ENCODE assay signal across 13 mouse cellular contexts in genomic region chr2:102192943-102193820, GRCm38 (mm10). TPM values are rescaled to one million over a fixed set of nuclear protein-coding genes. Genes with fewer than 3 reads are reported as not detected.
DNase-seq lines count a peak whose midpoint lies in the region; ATAC-seq lines count a peak whose summit lies in the region.
"Had no signal": no experiment of that assay in that cellular context is flagged by ENCODE, and none has a peak within 500 bp of the region (broad histone marks: within the 10 kb centered on the region; RNA-seq: fewer than 3 reads in every experiment).

No protein-coding gene starts in this region.

- WGBS in midbrain, embryonic 16.5 days, result 95% methylated on average over 16 of the region's 16 CpGs

- no peak overlapping the region for H3K27ac ChIP-seq in midbrain, embryonic 16.5 days (ENCODE audit: low read length)
- H3K27ac ChIP-seq: hindbrain, embryonic 13.5 days; kidney, embryonic 15.5 days; liver, embryonic 14.5 days had no signal

- DNase-seq in 416B (ENCODE audit: low read depth) (peak; percentile 57), MN1 (ENCODE audit: low spot score) (peak; percentile 53)
- peak; percentile 57 for DNase-seq in cerebellum, adult 9-11 months
- peak; percentile 66 to 67 for DNase-seq in gastrocnemius, postnatal 36 days
- no peak for DNase-seq in heart, postnatal 4 days
- DNase-seq in thymus, postnatal 4 days, result no peak
- DNase-seq: embryo, embryonic 11 days; lung, postnatal 4 days had no signal

- no peak for ATAC-seq in midbrain, embryonic 16.5 days

- no peaks in the 10 kb centered on the region for H3K27me3 ChIP-seq in midbrain, embryonic 16.5 days (ENCODE audit: control insufficient read depth, insufficient read depth, low read depth, low read length)
- H3K27me3 ChIP-seq: hindbrain, embryonic 13.5 days; kidney, embryonic 15.5 days had no signal

- H3K9me3 ChIP-seq in midbrain, embryonic 16.5 days (replicated peaks; ENCODE audit: control insufficient read depth, low read length, poor library complexity, severe bottlenecking), result no peaks in the 10 kb centered on the region
- H3K9me3 ChIP-seq: G1E; hindbrain, embryonic 13.5 days; kidney, embryonic 15.5 days had no signal

- no peak overlapping the region for H3K4me2 ChIP-seq in midbrain, embryonic 16.5 days (ENCODE audit: low read length)
- H3K4me2 ChIP-seq: hindbrain, embryonic 13.5 days; kidney, embryonic 15.5 days had no signal

- no peaks in the 10 kb centered on the region for H3K4me1 ChIP-seq in midbrain, embryonic 16.5 days (ENCODE audit: control insufficient read depth, insufficient read depth, low read length)
- H3K4me1 ChIP-seq: hindbrain, embryonic 13.5 days had no signal

- no peak overlapping the region for H3K4me3 ChIP-seq in midbrain, embryonic 16.5 days (ENCODE audit: low read depth, low read length)
- H3K4me3 ChIP-seq: hindbrain, embryonic 13.5 days; kidney, embryonic 15.5 days had no signal

- intact Hi-C loops in gastrocnemius, postnatal 36 days (cut with DNase I), result no loop called here

- H3K36me3 ChIP-seq in midbrain, embryonic 16.5 days (ENCODE audit: control insufficient read depth, insufficient read depth, low read length), result no peaks in the 10 kb centered on the region
- H3K36me3 ChIP-seq: G1E; hindbrain, embryonic 13.5 days; kidney, embryonic 15.5 days had no signal

- H3K9ac ChIP-seq in midbrain, embryonic 16.5 days (ENCODE audit: low read depth, low read length), result no peak overlapping the region
- H3K9ac ChIP-seq: hindbrain, embryonic 13.5 days; kidney, embryonic 15.5 days; liver, embryonic 14.5 days had no signal

RNA-seq across cellular contexts. Expression of gene Ldlrad3, which starts 7.0 kb away (rescaled TPM):
- total RNA-seq in gastrocnemius, postnatal 36 days (2021), result 1 to 10 TPM; 4.1 to 5.4 TPM
- 1 to 10 TPM; 9.8 to 9.9 TPM for total RNA-seq in heart, postnatal 4 days (2021)
- polyA plus RNA-seq in midbrain, embryonic 16.5 days (2015; fragmentation: Nextera tagmentation; extraction: Ambion mirVana), result 26.6 and 30.1 TPM in 2 replicates

Comparison
In these comparisons a context has a peak if more than half of its experiments do, and no peak if none do; other contexts are left out.
1. DNase-seq: peak in 416B (single experiment), MN1 (single experiment), cerebellum, adult 9-11 months (single experiment) and gastrocnemius, postnatal 36 days (2 of 2); none in heart, postnatal 4 days (single experiment) and thymus, postnatal 4 days (single experiment).